Mouse (Mus musculus) megakaryocyte, embryonic 14.5 days (primary cell): Measurements from ENCODE around the gene Kcne1.

Experiments
- FLI1 ChIP-seq: IDR thresholded peaks from 2 replicates; pipeline ENCODE4 v1.6.1; 2012; ENCODE audit warnings: low read length, inconsistent platforms, mixed read lengths
- GATA1 ChIP-seq: IDR thresholded peaks from 3 replicates; pipeline ENCODE4 v1.6.1; 2012; ENCODE audit warnings: mixed read lengths, low read length, inconsistent platforms, borderline replicate concordance

GRCm38 (mm10) chr16:92346297-92346916 lies 12.9 kb downstream of the Kcne1 start:
- TF ChIP-seq GATA1 (no peak), FLI1 (no peak)
